Mouse (Mus musculus) myocyte (in vitro differentiated cells): ENCODE data around the gene Baz2b. TPM values are rescaled to one million over a fixed set of nuclear protein-coding genes. Genes with fewer than 3 reads are reported as not detected.

Experiments used
- H3K27me3 ChIP-seq: one replicate; pipeline ENCODE4 v1.6.1; 2011; ENCODE audit not compliant: control insufficient read depth, insufficient read depth, insufficient read length
- H3K36me3 ChIP-seq: one replicate; pipeline ENCODE4 v1.6.1; 2011; ENCODE audit not compliant: control insufficient read depth, insufficient read depth
- H3K4me2 ChIP-seq: one replicate; pipeline ENCODE4 v1.6.1; 2011; ENCODE audit warnings: low read depth, control low read depth
- H3K4me3 ChIP-seq: one replicate; pipeline ENCODE4 v1.5.1; 2011; ENCODE audit warnings: mild to moderate bottlenecking, control low read depth, moderate library complexity
- H3K79me2 ChIP-seq: one replicate; pipeline ENCODE4 v1.6.1; 2011; ENCODE audit not compliant: control insufficient read depth, insufficient read depth
- H3ac ChIP-seq: one replicate; pipeline ENCODE4 v1.6.1; 2011; ENCODE audit not compliant: control insufficient read depth, insufficient read length
- CEBPB ChIP-seq: IDR thresholded peaks from 2 replicates; pipeline ENCODE4 v1.6.1; 2011; ENCODE audit warnings: mild to moderate bottlenecking, moderate library complexity; ENCODE audit not compliant: poor library complexity, insufficient read depth, severe bottlenecking
- E2F4 ChIP-seq: IDR thresholded peaks from one replicate; pipeline ENCODE4 v1.6.1; 2011; ENCODE audit warnings: mild to moderate bottlenecking, control low read depth, moderate library complexity; ENCODE audit not compliant: insufficient read depth
- MAX ChIP-seq: IDR thresholded peaks from one replicate; pipeline ENCODE4 v1.6.1; 2011; ENCODE audit warnings: low read depth, mild to moderate bottlenecking, control low read depth
- MYOD1 ChIP-seq, 3 experiments: IDR thresholded peaks; one replicate each; pipeline ENCODE4 v1.6.1; 2011; ENCODE audit warnings: control low read depth in 2 of 3, low read depth in 2 of 3, mild to moderate bottlenecking in 2 of 3, moderate library complexity in 1 of 3; ENCODE audit not compliant: insufficient read length in 2 of 3, control insufficient read depth in 1 of 3
- MYOG ChIP-seq, 3 experiments: IDR thresholded peaks; one replicate each; pipeline ENCODE4 v1.6.1; 2011; ENCODE audit warnings: control low read depth in 2 of 3, low read depth in 2 of 3, mild to moderate bottlenecking in 2 of 3; ENCODE audit not compliant: insufficient read length in 2 of 3, control insufficient read depth in 1 of 3, insufficient read depth in 1 of 3
- POLR2A ChIP-seq: IDR thresholded peaks from one replicate; pipeline ENCODE4 v1.6.1; 2011; ENCODE audit warnings: low read depth, mild to moderate bottlenecking, control low read depth, moderate library complexity; ENCODE audit not compliant: insufficient read length
- POLR2AphosphoS2 ChIP-seq: IDR thresholded peaks from one replicate; pipeline ENCODE4 v1.6.1; 2011; ENCODE audit warnings: low read depth, control low read depth; ENCODE audit not compliant: insufficient read length
- REST ChIP-seq: IDR thresholded peaks from one replicate; pipeline ENCODE4 v1.6.1; 2011; ENCODE audit warnings: mild to moderate bottlenecking, control low read depth, moderate library complexity; ENCODE audit not compliant: insufficient read depth, insufficient read length
- SRF ChIP-seq: IDR thresholded peaks from one replicate; pipeline ENCODE4 v1.6.1; 2011; ENCODE audit warnings: low read depth; ENCODE audit not compliant: control insufficient read depth, insufficient read length
- TCF12 ChIP-seq: IDR thresholded peaks from one replicate; pipeline ENCODE4 v1.6.1; 2011; ENCODE audit warnings: mild to moderate bottlenecking, control low read depth; ENCODE audit not compliant: poor library complexity, insufficient read depth, severe bottlenecking
- TCF3 ChIP-seq: IDR thresholded peaks from one replicate; pipeline ENCODE4 v1.6.1; 2011; ENCODE audit warnings: low read depth, control low read depth; ENCODE audit not compliant: insufficient read length
- USF1 ChIP-seq: IDR thresholded peaks from one replicate; pipeline ENCODE4 v1.6.1; 2011; ENCODE audit warnings: low read depth, mild to moderate bottlenecking, control low read depth, moderate library complexity
- polyA plus RNA-seq: library from polyadenylated mRNA; unstranded; fragments of >200 nt; fragmentation: generic; extraction: Trizol; gene quantifications from one replicate; pipeline ENCODE4 v1.2.1, GENCODE M21; 2012; ENCODE audit warnings: missing spikeins

The Baz2b gene
- polyA plus RNA-seq, 1 experiment = 11.8 TPM

- no peak overlapping the region for H3K4me2 ChIP-seq
- TF ChIP-seq TCF3 (no peak), SRF (no peak), MYOD1 (IDR thresholded peaks at IDR 0.05; ENCODE audit: control insufficient read depth in 1 of 3, insufficient read length in 2 of 3, low read depth in 2 of 3) (no peak), TCF12 (no peak), CEBPB (no peak), POLR2AphosphoS2 (no peak), POLR2A (no peak), E2F4 (no peak), REST (no peak), MYOG (IDR thresholded peaks at IDR 0.05; ENCODE audit: control insufficient read depth in 1 of 3, insufficient read depth in 1 of 3, insufficient read length in 2 of 3, low read depth in 2 of 3) (no peak), MAX (no peak), USF1 (no peak)
Observed at GRCm38 (mm10) chr2:60120681-60121080, 89.0 kb downstream of the Baz2b start.

GRCm38 (mm10) chr2:60118684-60119558, 90.7 kb downstream of the Baz2b start:
- Histone ChIP-seq H3K4me3 (no peak overlapping the region), H3K27me3 (no peaks in the 10 kb centered on the region), H3K36me3 (peaks cover 3% of the 10 kb centered on the region), H3ac (no peak overlapping the region), H3K79me2 (peaks cover 97% of the 10 kb centered on the region), H3K4me2 (no peak overlapping the region)
- no peak for TF ChIP-seq TCF3
- no peak for TF ChIP-seq MYOG (IDR thresholded peaks at IDR 0.05; ENCODE audit: control insufficient read depth in 1 of 3, insufficient read depth in 1 of 3, insufficient read length in 2 of 3, low read depth in 2 of 3)
- TF ChIP-seq POLR2AphosphoS2 = no peak
- TF ChIP-seq E2F4 = no peak
- TF ChIP-seq MYOD1 (IDR thresholded peaks at IDR 0.05; ENCODE audit: control insufficient read depth in 1 of 3, insufficient read length in 2 of 3, low read depth in 2 of 3) = no peak
- no peak for TF ChIP-seq SRF
- TF ChIP-seq POLR2A = no peak
- TF ChIP-seq REST = no peak
- TF ChIP-seq TCF12 = no peak

More at GRCm38 (mm10) chr2:60120681-60121080, 89.0 kb downstream of the Baz2b start:
- Histone ChIP-seq H3ac (no peak overlapping the region), H3K27me3 (no peaks in the 10 kb centered on the region), H3K36me3 (peaks cover under 1% of the 10 kb centered on the region), H3K79me2 (peaks cover 86% of the 10 kb centered on the region), H3K4me3 (no peak overlapping the region)

GRCm38 (mm10) chr2:60117867-60118266, 91.8 kb downstream of the Baz2b start:
- no peak overlapping the region for H3K4me2 ChIP-seq
- peaks cover 3% of the 10 kb centered on the region for H3K36me3 ChIP-seq
- H3ac ChIP-seq = no peak overlapping the region
- no peak overlapping the region for H3K4me3 ChIP-seq
- no peaks in the 10 kb centered on the region for H3K27me3 ChIP-seq
- TF ChIP-seq SRF = no peak
- TF ChIP-seq MYOG (IDR thresholded peaks at IDR 0.05; ENCODE audit: control insufficient read depth in 1 of 3, insufficient read depth in 1 of 3, insufficient read length in 2 of 3, low read depth in 2 of 3) = no peak
- no peak for TF ChIP-seq TCF12
- TF ChIP-seq E2F4 = no peak
- no peak for TF ChIP-seq POLR2AphosphoS2
- TF ChIP-seq TCF3 = no peak
- no peak for TF ChIP-seq MYOD1 (IDR thresholded peaks at IDR 0.05; ENCODE audit: control insufficient read depth in 1 of 3, insufficient read length in 2 of 3, low read depth in 2 of 3)
- TF ChIP-seq CEBPB = no peak
- no peak for TF ChIP-seq REST
- TF ChIP-seq MAX = no peak
- TF ChIP-seq USF1 = no peak
- no peak for TF ChIP-seq POLR2A
- H3K79me2 ChIP-seq = peaks cover 97% of the 10 kb centered on the region

GRCm38 (mm10) chr2:60115891-60116554, 93.6 kb downstream of the Baz2b start:
- H3K79me2 ChIP-seq = peaks cover 94% of the 10 kb centered on the region
- H3K4me3 ChIP-seq = no peak overlapping the region
- no peak overlapping the region for H3K4me2 ChIP-seq
- no peaks in the 10 kb centered on the region for H3K27me3 ChIP-seq
- no peak overlapping the region for H3ac ChIP-seq
- no peak for TF ChIP-seq MAX
- TF ChIP-seq TCF3 = no peak
- TF ChIP-seq POLR2A = no peak
- H3K36me3 ChIP-seq = peaks cover 3% of the 10 kb centered on the region

GRCm38 (mm10) chr2:60114901-60115300, 94.7 kb downstream of the Baz2b start:
- no peaks in the 10 kb centered on the region for H3K27me3 ChIP-seq
- peaks cover 3% of the 10 kb centered on the region for H3K36me3 ChIP-seq
- no peak overlapping the region for H3ac ChIP-seq
- no peak overlapping the region for H3K4me2 ChIP-seq
- H3K79me2 ChIP-seq = peaks cover 92% of the 10 kb centered on the region
- H3K4me3 ChIP-seq = no peak overlapping the region
- TF ChIP-seq POLR2AphosphoS2 (no peak), TCF12 (no peak), SRF (no peak), E2F4 (no peak), MYOG (IDR thresholded peaks at IDR 0.05; ENCODE audit: control insufficient read depth in 1 of 3, insufficient read depth in 1 of 3, insufficient read length in 2 of 3, low read depth in 2 of 3) (no peak), USF1 (no peak), CEBPB (no peak), MYOD1 (IDR thresholded peaks at IDR 0.05; ENCODE audit: control insufficient read depth in 1 of 3, insufficient read length in 2 of 3, low read depth in 2 of 3) (no peak), TCF3 (no peak), MAX (no peak), REST (no peak), POLR2A (no peak)
